Mouse (Mus musculus) heart, postnatal 0 days (tissue): ENCODE results near the gene Pld1.

Experiments used
- CTCF ChIP-seq: IDR thresholded peaks from 2 replicates; pipeline ENCODE4 v1.5.1; 2016; ENCODE audit warnings: antibody characterized with exemption, control low read depth, low read depth
- EP300 ChIP-seq: IDR thresholded peaks from 2 replicates; pipeline ENCODE4 v1.6.1; 2016; ENCODE audit warnings: antibody characterized with exemption, low read depth

- TF ChIP-seq EP300 (no peak), CTCF (no peak)
These were observed 17.5 kb downstream of the Pld1 start for GRCm38 (mm10) chr3:27956006-27956405.
